In genomic region chr14:20157595-20157994, GRCm38 (mm10) we compare ENCODE assay signal across 24 mouse cellular contexts. TPM values are rescaled to one million over a fixed set of nuclear protein-coding genes. Genes with fewer than 3 reads are reported as not detected.
DNase-seq lines count a peak whose midpoint lies in the region; ATAC-seq and TF ChIP-seq lines count a peak whose summit lies in the region.
"Had no signal": no experiment of that assay in that cellular context is flagged by ENCODE, and none has a peak within 500 bp of the region (broad histone marks: within the 10 kb centered on the region; RNA-seq: fewer than 3 reads in every experiment).

No protein-coding gene starts in this region.

- no peaks in the 10 kb centered on the region for H3K27me3 ChIP-seq in kidney, adult 2 months (replicated peaks; ENCODE audit: control insufficient read depth, insufficient read depth, low read length)
- no peaks in the 10 kb centered on the region for H3K27me3 ChIP-seq in kidney, embryonic 15.5 days
- H3K27me3 ChIP-seq: CH12.LX; embryonic facial prominence, embryonic 12.5 days; forebrain, embryonic 13.5 days; forebrain, embryonic 15.5 days; Patski had no signal

- no peak overlapping the region for H3K4me2 ChIP-seq in kidney, embryonic 15.5 days
- H3K4me2 ChIP-seq: embryonic facial prominence, embryonic 12.5 days; forebrain, embryonic 13.5 days; forebrain, embryonic 15.5 days had no signal

- H3K9me3 ChIP-seq in kidney, embryonic 15.5 days (replicated peaks), result no peaks in the 10 kb centered on the region
- H3K9me3 ChIP-seq: embryonic facial prominence, embryonic 10.5 days; embryonic facial prominence, embryonic 12.5 days; forebrain, embryonic 13.5 days; forebrain, embryonic 15.5 days; G1E had no signal

- peak; percentile 60 for DNase-seq in kidney, adult 2 months
- DNase-seq in kidney, adult 8-10 months, result no peak
- peak; percentile 32 to 71 for DNase-seq in kidney, postnatal 25 days
- no peak for DNase-seq in right cerebral cortex, postnatal 25 days
- DNase-seq: adrenal gland, adult 8-10 months; adrenal gland, postnatal 14 days; adrenal gland, postnatal 36 days; B cell, adult 2 months; cerebellum, adult 11-12 months; cerebellum, adult 2 months; cerebellum, adult 9-10 months; cerebellum, postnatal 10 days; cerebellum, postnatal 25 days; forebrain, postnatal 0 days had no signal

- H3K4me1 ChIP-seq in kidney, adult 2 months (ENCODE audit: control insufficient read depth, insufficient read depth, low read length), result peaks cover 59% of the 10 kb centered on the region
- peaks cover 74% of the 10 kb centered on the region for H3K4me1 ChIP-seq in kidney, embryonic 15.5 days
- H3K4me1 ChIP-seq: forebrain, embryonic 15.5 days had no signal

- no peak overlapping the region for H3K27ac ChIP-seq in kidney, adult 2 months (ENCODE audit: insufficient read depth, low read depth, low read length)
- no peak overlapping the region for H3K27ac ChIP-seq in kidney, embryonic 15.5 days
- H3K27ac ChIP-seq: embryonic facial prominence, embryonic 10.5 days; embryonic facial prominence, embryonic 12.5 days; forebrain, embryonic 13.5 days; forebrain, embryonic 15.5 days had no signal

- TF ChIP-seq POLR2A in kidney, adult 2 months (IDR thresholded peaks at IDR 0.05; ENCODE audit: low read depth, low read length), result no peak

- H3K4me3 ChIP-seq in kidney, adult 2 months (ENCODE audit: insufficient read depth, low read depth, low read length), result no peak overlapping the region
- H3K4me3 ChIP-seq in kidney, embryonic 15.5 days (replicated peaks), result no peak overlapping the region
- H3K4me3 ChIP-seq: embryonic facial prominence, embryonic 10.5 days; embryonic facial prominence, embryonic 12.5 days; forebrain, embryonic 13.5 days; forebrain, embryonic 15.5 days had no signal

- no peak overlapping the region for H3K9ac ChIP-seq in kidney, embryonic 15.5 days
- H3K9ac ChIP-seq: embryonic facial prominence, embryonic 12.5 days; forebrain, embryonic 13.5 days; forebrain, embryonic 15.5 days; forebrain, postnatal 0 days had no signal

- no peaks in the 10 kb centered on the region for H3K36me3 ChIP-seq in kidney, adult 2 months (ENCODE audit: control insufficient read depth, insufficient read depth, low read length)
- no peaks in the 10 kb centered on the region for H3K36me3 ChIP-seq in kidney, embryonic 15.5 days
- H3K36me3 ChIP-seq: embryonic facial prominence, embryonic 12.5 days; forebrain, embryonic 15.5 days had no signal

- no peak for ATAC-seq in kidney, embryonic 15.5 days (replicated peaks; ENCODE audit: low FRiP score)
- ATAC-seq: activated CD4-positive, CD25-positive, alpha-beta regulatory T cell, adult 4 months; CD4-positive, CD25-positive, alpha-beta regulatory T cell, adult 4 months; forebrain, embryonic 13.5 days; forebrain, embryonic 15.5 days; forebrain, postnatal 0 days; Patski had no signal

- TF ChIP-seq CTCF in kidney, adult 2 months (conservative IDR thresholded peaks at IDR 0.05; ENCODE audit: insufficient read depth, insufficient read length, low read depth, low read length), result no peak

- 62% methylated on average over 10 of the region's 10 CpGs for WGBS in kidney, adult 2 months
- WGBS in kidney, embryonic 15.5 days, result 79% methylated on average over 10 of the region's 10 CpGs

RNA-seq across cellular contexts. Expression of gene Saysd1, which starts 19.3 kb away (rescaled TPM):
- polyA plus RNA-seq in kidney, adult 2 months (2012; rRNA removed), result 10.8 and 11.4 TPM in 2 replicates
- 11.1 and 12.3 TPM in 2 replicates for polyA plus RNA-seq in kidney, embryonic 15.5 days (2015; fragmentation: Nextera tagmentation; extraction: Ambion mirVana)

RNA-seq across cellular contexts. Expression of gene Kcnk5, which starts 24.0 kb away (rescaled TPM):
- 32.0 and 34.2 TPM in 2 replicates for polyA plus RNA-seq in kidney, adult 2 months (2012; rRNA removed)
- polyA plus RNA-seq in kidney, embryonic 15.5 days (2015; fragmentation: Nextera tagmentation; extraction: Ambion mirVana), result 15.8 and 17.3 TPM in 2 replicates

Comparison
In these comparisons a context has a peak if more than half of its experiments do, and no peak if none do; other contexts are left out.
1. DNase-seq: peak in kidney, adult 2 months (single experiment) and kidney, postnatal 25 days (2 of 2); none in kidney, adult 8-10 months (0 of 2) and right cerebral cortex, postnatal 25 days (single experiment).